Mouse (Mus musculus) testis, adult 2 months (tissue): ENCODE measurements around the gene Rtn2.

Source experiments
- CTCF ChIP-seq: fragments of 200-500 bp; IDR thresholded peaks from 2 replicates; pipeline ENCODE4 v1.5.1; 2012; ENCODE audit warnings: low read depth, mild to moderate bottlenecking, inconsistent platforms, low read length, moderate library complexity; ENCODE audit not compliant: control insufficient read depth, insufficient read depth, insufficient replicate concordance
- POLR2A ChIP-seq: fragments of 200-500 bp; IDR thresholded peaks from 2 replicates; pipeline ENCODE4 v1.6.1; 2012; ENCODE audit warnings: low read depth, mild to moderate bottlenecking, inconsistent platforms, low read length, moderate library complexity; ENCODE audit not compliant: control insufficient read depth

GRCm38 (mm10) chr7:19299194-19299593, 16.8 kb downstream of the Rtn2 start:
- TF ChIP-seq CTCF = peak; percentile 40; the same call in 1 of the 2 replicates
- TF ChIP-seq POLR2A = no peak
